Mouse (Mus musculus) kidney, adult 2 months (tissue): ENCODE measurements at regions not wholly inside any gene's neighbourhood (a gene's known extent, or its start where the extent isn't known, plus 50 kb on each side); places are given as distances from the start of the nearest gene placed in this dataset.

ENCODE experiments used
- DNase-seq: peaks from one replicate; pipeline ENCODE4 v3.0.0; 2021
- H3K27ac ChIP-seq: fragments of 200-500 bp; 2 replicates; pipeline ENCODE4 v1.5.1; 2012; ENCODE audit warnings: low read depth, low read length, control low read depth, inconsistent platforms; ENCODE audit not compliant: insufficient read depth
- H3K27me3 ChIP-seq: fragments of 200-500 bp; replicated peaks from 2 replicates; pipeline ENCODE4 v1.6.1; 2012; ENCODE audit warnings: mild to moderate bottlenecking, moderate library complexity, low read length, inconsistent platforms; ENCODE audit not compliant: control insufficient read depth, insufficient read depth
- H3K36me3 ChIP-seq: fragments of 200-500 bp; 2 replicates; pipeline ENCODE4 v1.6.1; 2012; ENCODE audit warnings: mild to moderate bottlenecking, moderate library complexity, low read length, inconsistent platforms; ENCODE audit not compliant: control insufficient read depth, insufficient read depth
- H3K4me1 ChIP-seq: fragments of 200-500 bp; 2 replicates; pipeline ENCODE4 v1.6.1; 2011; ENCODE audit warnings: low read length; ENCODE audit not compliant: control insufficient read depth, insufficient read depth
- H3K4me3 ChIP-seq: fragments of 200-500 bp; 2 replicates; pipeline ENCODE4 v1.5.1; 2011; ENCODE audit warnings: mild to moderate bottlenecking, low read depth, low read length, control low read depth; ENCODE audit not compliant: insufficient read depth
- CTCF ChIP-seq: fragments of 200-500 bp; conservative IDR thresholded peaks from 2 replicates; pipeline ENCODE4 v1.5.1; 2011; ENCODE audit warnings: low read depth, mild to moderate bottlenecking, control low read depth, low read length, moderate library complexity, mixed read lengths; ENCODE audit not compliant: insufficient read depth, insufficient read length
- POLR2A ChIP-seq: fragments of 200-500 bp; IDR thresholded peaks from one replicate; pipeline ENCODE4 v1.6.1; 2011; ENCODE audit warnings: low read depth, low read length, control low read depth
- WGBS: fragments of 180-500 bp; shearing (Covaris S2); methylation state at CpG from one replicate; pipeline ENCODE4 v1.1.7; 2018; 5-methylcytosine and 5-hydroxymethylcytosine counted together

DNA sequence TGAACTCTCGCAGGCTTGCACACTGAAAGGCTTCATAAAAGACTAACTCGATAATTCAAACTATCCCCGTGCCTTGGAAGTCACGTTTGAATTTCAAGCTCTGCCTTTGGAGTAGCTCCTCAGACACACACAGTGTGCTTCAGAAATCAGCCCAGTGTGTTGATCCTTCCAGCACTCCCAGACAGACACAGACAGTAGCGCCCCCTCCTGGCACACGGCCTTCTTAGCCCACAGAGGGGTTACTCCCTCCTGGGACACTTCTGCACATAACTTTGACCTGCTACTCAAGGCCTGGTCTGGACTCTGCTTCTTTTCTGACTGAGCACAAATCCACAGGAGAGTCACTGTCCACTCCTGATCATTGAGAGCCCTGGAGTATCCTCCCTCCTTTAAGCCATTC is 182.3 kb upstream of the Spdye4c start:
- TF ChIP-seq POLR2A: no peak
- peak; percentile 52 for TF ChIP-seq CTCF
- Histone ChIP-seq H3K36me3 (no peaks in the 10 kb centered on the region), H3K27ac (no peak overlapping the region), H3K27me3 (no peaks in the 10 kb centered on the region), H3K4me1 (no peaks in the 10 kb centered on the region), H3K4me3 (no peak overlapping the region)
- 52% methylated on average over 6 of the region's 6 CpGs for WGBS
- DNase-seq: no peak

DNA sequence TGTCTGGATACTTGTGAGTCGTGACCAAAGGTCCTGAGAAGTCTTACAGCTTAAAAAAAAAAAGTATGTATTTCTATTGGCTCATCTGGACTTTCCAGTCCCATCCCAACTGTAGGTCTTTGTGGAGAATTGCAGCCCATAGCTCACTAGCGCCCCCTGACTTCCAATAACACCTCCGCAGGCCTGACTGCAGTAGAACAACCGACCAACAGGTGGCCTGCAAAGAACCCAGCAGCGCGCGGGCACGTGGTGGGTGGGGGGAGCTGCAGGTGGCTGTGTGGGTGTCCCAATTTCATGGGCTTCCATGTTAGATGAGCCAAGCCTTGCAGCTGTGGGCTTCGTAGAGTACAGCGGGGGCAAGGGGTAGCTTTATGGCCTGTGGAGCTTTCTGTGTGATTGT is 178.7 kb upstream of the Spdye4c start:
- TF ChIP-seq CTCF: peak; percentile 90
- no peak for TF ChIP-seq POLR2A
- H3K27ac ChIP-seq: no peak overlapping the region
- H3K36me3 ChIP-seq: no peaks in the 10 kb centered on the region

DNA sequence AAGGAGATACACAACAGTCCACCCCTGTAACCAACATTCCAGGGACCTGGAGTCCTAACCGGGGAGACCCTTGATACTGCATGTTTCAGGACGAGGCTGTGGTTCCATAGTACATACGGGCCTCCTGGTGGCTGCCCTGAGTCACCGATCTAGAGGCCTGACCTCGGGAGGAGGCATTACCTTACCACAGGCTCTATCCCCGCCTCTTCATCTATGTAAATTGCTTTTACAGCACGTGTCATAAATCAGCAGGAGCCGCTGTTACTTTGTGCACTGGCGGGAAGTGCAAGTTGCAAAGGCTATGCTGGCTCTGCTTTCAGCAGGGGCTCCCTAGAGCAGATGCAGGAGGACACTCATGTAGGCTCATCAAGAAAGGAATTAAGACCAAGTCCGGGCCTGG is 178.0 kb upstream of the Spdye4c start:
- WGBS: 24% methylated on average over 10 of the region's 10 CpGs
- H3K4me3 ChIP-seq: no peak overlapping the region
- no peak overlapping the region for H3K27ac ChIP-seq
- DNase-seq: no peak
- TF ChIP-seq POLR2A: no peak
- no peaks in the 10 kb centered on the region for H3K27me3 ChIP-seq
- H3K36me3 ChIP-seq: no peaks in the 10 kb centered on the region
- no peaks in the 10 kb centered on the region for H3K4me1 ChIP-seq

More for the DNA sequence above, 178.7 kb upstream of the Spdye4c start:
- H3K4me3 ChIP-seq: no peak overlapping the region
- H3K27me3 ChIP-seq: no peaks in the 10 kb centered on the region
- peak; percentile 68 for DNase-seq
- WGBS: 18% methylated on average over 10 of the region's 10 CpGs
- H3K4me1 ChIP-seq: no peaks in the 10 kb centered on the region

DNA sequence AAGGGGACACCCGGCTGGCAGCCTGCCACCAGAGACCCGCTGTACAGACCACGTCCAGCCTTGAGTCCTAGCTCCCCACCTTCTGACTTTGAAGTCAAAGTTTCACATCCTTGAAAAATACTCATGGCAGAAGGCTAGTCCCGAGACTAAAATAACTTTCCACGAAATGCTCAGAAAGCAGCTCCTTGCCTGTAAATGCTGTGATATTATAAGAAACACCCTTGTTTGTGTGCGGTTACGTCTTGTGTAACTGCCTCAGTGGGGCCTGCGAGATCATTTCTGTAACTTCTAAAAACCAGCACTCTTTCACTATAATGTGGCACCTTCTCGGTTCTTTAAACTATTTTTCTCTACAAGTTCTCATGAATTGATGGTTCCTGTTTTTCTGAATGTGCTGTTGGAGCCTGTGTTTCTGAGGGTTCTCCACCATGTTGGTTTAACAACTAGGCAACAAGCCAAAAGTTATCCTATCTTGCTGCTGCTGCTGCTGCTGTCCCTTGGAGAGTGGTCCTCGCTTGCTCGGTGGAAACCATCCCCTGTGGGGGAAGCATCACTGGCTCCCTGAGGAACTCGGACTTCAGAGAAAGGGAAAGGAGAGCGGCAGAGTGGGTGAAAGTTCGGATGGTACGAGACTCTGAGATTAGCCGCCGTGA is 176.3 kb upstream of the Spdye4c start:
- TF ChIP-seq CTCF (no peak), POLR2A (no peak)
- 84% methylated on average over 17 of the region's 17 CpGs for WGBS
- DNase-seq: no peak

DNA sequence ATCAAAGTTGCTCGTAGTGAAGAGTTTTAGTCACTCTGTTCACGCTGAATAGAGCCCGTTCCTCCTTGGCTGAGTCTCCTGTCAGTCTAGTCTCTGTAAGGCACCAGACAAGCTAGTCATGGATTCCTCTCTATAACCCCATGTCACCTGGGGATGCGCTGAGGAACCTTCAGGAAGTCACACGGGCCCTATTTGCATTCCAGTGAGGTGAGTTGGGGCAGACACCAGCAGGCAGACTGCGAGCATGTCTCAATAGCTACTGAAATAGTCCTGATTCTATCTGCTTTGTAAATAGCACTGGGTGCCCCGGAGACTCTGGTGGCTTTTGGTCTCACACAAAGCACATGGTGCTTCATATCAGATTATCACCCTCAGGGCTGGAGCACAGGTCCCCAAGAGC is 174.6 kb upstream of the Spdye4c start:
- no peaks in the 10 kb centered on the region for H3K4me1 ChIP-seq
- TF ChIP-seq POLR2A (no peak), CTCF (no peak)
- no peak overlapping the region for H3K4me3 ChIP-seq
- H3K36me3 ChIP-seq: no peaks in the 10 kb centered on the region
- DNase-seq: no peak
- 78% methylated on average over 7 of the region's 7 CpGs for WGBS
- no peaks in the 10 kb centered on the region for H3K27me3 ChIP-seq
- no peak overlapping the region for H3K27ac ChIP-seq

More for the DNA sequence above, 176.3 kb upstream of the Spdye4c start:
- H3K4me3 ChIP-seq: no peak overlapping the region
- no peaks in the 10 kb centered on the region for H3K4me1 ChIP-seq
- H3K27ac ChIP-seq: no peak overlapping the region
- H3K27me3 ChIP-seq: no peaks in the 10 kb centered on the region
- H3K36me3 ChIP-seq: no peaks in the 10 kb centered on the region

DNA sequence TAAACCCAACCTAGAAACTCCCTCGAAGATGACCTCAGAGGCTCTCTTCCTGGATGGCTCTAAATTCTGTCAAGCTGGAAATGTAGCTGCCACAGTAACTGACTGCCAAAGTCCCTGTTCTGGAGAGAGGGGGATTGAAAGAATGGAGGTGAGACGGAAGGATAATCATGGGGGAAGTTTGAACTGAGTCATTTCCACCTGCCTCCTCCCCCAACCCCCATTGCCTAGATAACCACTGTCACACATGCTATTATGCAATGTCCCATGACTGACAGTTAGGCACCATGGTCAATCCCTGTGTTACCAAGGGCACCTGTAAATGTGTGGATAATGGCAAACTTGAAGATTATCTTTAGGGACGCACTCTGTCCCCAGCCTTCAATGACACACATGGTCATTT is 172.0 kb upstream of the Spdye4c start:
- no peak for DNase-seq
- no peak overlapping the region for H3K4me3 ChIP-seq
- H3K4me1 ChIP-seq: no peaks in the 10 kb centered on the region
- H3K27me3 ChIP-seq: no peaks in the 10 kb centered on the region
- H3K27ac ChIP-seq: no peak overlapping the region
- 75% methylated on average over 3 of the region's 3 CpGs for WGBS
- no peak for TF ChIP-seq POLR2A
- no peak for TF ChIP-seq CTCF
- H3K36me3 ChIP-seq: no peaks in the 10 kb centered on the region

DNA sequence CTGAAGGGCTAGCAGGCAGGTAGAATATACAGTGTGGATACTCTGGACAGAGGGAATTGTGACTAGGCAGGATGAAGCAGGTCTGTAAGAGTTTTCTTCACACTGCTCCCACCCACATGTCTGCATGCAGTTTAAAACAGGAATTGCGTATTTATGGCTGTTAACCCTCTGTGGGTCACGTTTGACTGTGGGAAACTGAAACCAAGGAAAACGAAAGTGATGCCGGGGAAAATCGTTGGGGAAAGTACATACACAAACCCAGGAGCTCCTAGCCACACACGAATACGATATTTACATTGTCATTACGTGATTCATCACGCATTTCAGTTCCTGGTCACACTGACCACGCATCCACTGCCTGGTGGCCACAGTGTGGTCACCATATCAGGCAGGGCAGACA is 170.6 kb upstream of the Spdye4c start:
- Histone ChIP-seq H3K4me1 (no peaks in the 10 kb centered on the region), H3K27ac (no peak overlapping the region), H3K36me3 (no peaks in the 10 kb centered on the region), H3K4me3 (no peak overlapping the region), H3K27me3 (no peaks in the 10 kb centered on the region)
- no peak for DNase-seq
- 54% methylated on average over 10 of the region's 10 CpGs for WGBS
- no peak for TF ChIP-seq POLR2A

DNA sequence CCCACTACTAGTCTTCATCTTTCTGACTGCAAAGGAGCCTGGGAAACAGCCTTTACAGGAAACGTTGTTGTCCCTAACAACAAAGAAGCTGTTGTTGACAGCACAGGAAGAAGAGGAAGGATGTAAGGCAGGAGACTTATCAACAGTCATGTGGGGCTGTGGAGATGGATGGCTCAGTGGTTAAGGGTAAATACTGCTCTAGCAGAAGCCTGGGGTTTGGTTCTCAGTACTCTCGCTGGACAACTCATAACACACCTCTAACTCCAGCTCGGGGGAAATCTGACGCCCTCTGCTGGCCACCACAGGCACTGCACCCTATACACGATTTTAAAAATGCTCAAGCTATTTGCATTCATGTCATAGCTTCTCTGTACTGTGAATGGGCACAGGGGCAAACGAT is 168.3 kb upstream of the Spdye4c start:
- no peaks in the 10 kb centered on the region for H3K27me3 ChIP-seq
- 43% methylated on average over 6 of the region's 6 CpGs for WGBS
- peak; percentile 21 for DNase-seq
- no peak overlapping the region for H3K27ac ChIP-seq
- TF ChIP-seq CTCF: peak; percentile 37
- TF ChIP-seq POLR2A: no peak
- no peaks in the 10 kb centered on the region for H3K36me3 ChIP-seq
- no peaks in the 10 kb centered on the region for H3K4me1 ChIP-seq
- H3K4me3 ChIP-seq: no peak overlapping the region
